Mouse (Mus musculus): ENCODE data around the gene Gm29797. TPM values are rescaled to one million over a fixed set of nuclear protein-coding genes. Genes with fewer than 3 reads are reported as not detected.

The Gm29797 gene
- total RNA-seq, 2 experiments from 2014 or later, result not detected

DNA sequence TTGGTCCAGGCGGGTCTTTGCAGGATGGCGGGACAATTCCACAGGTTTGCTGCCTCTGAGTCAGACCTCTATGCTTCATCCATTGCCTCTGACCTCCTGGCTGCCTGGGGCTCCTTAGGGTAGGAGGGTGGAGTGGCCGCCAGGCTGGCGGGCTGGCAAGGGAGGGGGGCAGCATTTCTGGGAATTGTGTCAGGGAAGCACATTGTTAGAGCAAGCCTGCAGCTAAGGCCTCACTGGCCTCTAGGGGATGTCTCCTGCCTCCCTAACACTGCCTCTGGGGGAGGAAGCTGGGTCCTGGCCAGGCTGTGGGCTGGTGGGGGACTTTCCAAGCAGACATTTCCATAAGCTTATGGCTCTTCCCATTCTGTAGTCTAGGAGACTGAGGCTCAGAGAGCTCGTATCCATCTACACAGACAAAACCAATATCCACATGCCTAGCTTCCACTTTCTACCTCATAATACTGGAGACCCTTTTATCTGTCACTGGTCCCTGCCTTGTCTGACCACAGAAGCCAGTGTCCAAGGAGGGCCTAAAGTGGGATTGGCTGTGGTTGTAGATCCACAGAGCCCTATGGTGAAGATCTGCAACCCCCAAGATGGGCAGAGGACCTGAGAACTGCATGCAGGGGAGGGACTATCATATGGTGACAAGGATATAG, 20.4 kb downstream of the Gm29797 start:
- Histone ChIP-seq H3K27ac (peak overlapping the region; percentile 87), H3K4me3 (peak overlapping the region; percentile 56)
- intact Hi-C loops (cut with DNase I), result loop anchor here (1.0 kb wide), 1 partner anchor 18 kb away; no protein-coding TSS in a partner anchor
- peak; percentile 31 for TF ChIP-seq CTCF (IDR thresholded peaks at IDR 0.05)
- DNase-seq, result peak; percentile 59

DNA sequence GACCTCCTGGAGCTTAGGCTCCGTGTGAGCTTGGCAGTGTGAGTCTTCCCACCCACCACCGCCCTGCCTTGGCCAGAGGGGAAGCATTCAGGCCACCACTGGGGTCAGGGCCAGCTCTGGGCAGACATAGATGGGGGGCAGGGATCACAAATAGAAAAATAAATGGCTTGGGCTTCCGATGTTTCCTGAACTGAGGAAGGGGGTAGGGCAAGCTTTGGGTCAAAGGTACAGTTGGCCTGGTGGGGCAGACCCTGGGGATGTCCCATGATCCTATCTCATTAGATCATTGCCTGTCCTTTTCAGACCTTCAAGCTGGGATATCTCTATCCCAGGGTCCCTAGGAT, 20.9 kb downstream of the Gm29797 start:
- TF ChIP-seq CTCF (IDR thresholded peaks at IDR 0.05), result no peak
- peak overlapping the region; percentile 45 for H3K4me3 ChIP-seq
- peak overlapping the region; percentile 87 for H3K27ac ChIP-seq
- intact Hi-C loops (cut with DNase I), result loop anchor here (1.0 kb wide), 1 partner anchor 18 kb away; no protein-coding TSS in a partner anchor
- no peak for DNase-seq

DNA sequence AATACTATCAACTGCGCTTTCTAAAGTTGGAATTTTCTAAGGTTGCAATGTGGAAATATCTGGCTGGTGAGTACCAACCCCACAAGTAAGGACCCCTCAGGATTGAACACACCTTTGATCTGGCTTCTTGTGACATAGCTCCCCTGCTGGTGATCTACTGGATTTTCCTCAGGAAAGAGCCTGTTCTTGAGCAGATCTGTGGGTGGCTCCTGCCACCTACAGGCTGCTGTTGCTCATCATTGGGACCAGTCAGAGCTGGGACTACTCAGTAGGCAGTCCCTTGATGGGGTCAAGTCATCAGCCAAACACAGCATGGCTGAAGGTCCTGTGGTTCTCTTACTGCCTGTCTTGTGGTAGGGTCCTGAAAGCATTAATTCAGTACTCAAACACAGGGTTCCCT, 21.9 kb downstream of the Gm29797 start:
- intact Hi-C loops (cut with DNase I), result no loop called here
- TF ChIP-seq CTCF (IDR thresholded peaks at IDR 0.05), result peak; percentile 98
- no peak overlapping the region for H3K4me3 ChIP-seq
- peak; percentile 79 for DNase-seq
- H3K27ac ChIP-seq, result peak overlapping the region; percentile 92

DNA sequence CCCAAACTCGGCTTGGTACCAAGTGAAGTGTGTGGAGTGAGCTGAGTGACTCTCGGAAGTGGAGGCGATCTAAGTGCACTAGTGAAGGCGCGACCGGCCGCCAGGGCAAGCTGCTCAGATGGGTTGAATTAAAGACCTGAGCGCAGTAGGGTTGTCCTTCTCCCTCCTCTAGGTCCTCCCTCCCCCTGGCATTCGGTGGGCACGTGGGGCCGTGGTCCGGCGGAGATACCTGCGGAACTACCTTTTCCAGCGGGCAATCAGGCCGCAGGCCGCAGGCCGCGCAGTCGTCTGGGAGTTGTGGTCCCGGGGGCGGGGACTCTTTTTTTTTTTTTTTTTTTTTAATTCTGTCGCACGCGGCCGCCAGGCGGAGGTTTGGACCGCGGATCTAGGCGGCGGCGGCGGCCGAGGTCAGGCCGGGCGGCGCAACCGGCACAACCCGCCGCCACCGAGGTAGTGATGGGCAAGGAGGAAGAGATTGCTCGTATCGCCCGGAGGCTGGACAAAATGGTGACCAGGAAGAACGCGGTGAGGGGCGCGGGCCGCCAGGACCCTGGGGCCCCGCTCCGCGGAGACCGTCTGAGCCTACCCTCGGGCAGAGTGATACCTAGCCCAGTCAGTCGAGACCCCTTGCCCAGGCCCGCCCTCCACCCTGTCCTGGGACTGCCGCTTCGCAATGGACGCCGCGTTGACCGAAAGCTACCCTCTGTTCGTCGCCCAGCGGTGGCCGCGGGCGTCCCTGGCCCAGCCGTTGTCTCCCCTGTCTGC, 23.3 kb downstream of the Gm29797 start, which contains the start of gene Tcea2:
Gene Tcea2 (plus strand): TSS at position 360 of the 765 bp plus-strand sequence.
- DNase-seq, result peak; percentile 85
- TF ChIP-seq CTCF (IDR thresholded peaks at IDR 0.05), result peak; percentile 45
- intact Hi-C loops (cut with DNase I), result loop anchor here (10.0 kb wide), 1 partner anchor 185 kb away; the partner anchor contains the start of gene Polr3k
- H3K4me3 ChIP-seq, result peak within 1 kb of the TSS; percentile 86
- peak within 1 kb of the TSS; percentile 92 for H3K27ac ChIP-seq

DNA sequence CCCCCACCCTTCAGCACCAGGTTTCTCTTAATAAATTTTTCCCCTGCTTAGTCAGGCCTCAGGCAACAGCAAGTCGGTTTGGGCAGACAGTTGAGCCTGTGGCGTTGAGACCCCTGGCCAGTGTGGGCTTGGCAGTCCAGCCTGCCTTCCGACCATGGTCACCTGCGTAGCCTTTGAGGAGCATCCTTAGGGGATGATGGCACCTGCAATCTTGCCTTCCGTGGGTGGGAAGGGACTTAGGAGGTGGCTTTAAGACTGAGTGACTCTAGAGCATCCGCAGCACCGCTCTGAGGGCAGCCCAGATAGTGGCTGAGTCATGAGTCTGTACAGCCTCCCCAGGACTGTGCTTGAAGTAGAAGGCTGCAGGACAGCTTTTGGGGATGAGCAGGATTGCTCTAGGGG, 23.9 kb downstream of the Gm29797 start:
- Histone ChIP-seq H3K27ac (peak overlapping the region; percentile 92), H3K4me3 (peak overlapping the region; percentile 86)
- no peak for DNase-seq
- intact Hi-C loops (cut with DNase I), result loop anchor here (10.0 kb wide), 1 partner anchor 184 kb away; the partner anchor contains the start of gene Polr3k
- no peak for TF ChIP-seq CTCF (IDR thresholded peaks at IDR 0.05)

DNA sequence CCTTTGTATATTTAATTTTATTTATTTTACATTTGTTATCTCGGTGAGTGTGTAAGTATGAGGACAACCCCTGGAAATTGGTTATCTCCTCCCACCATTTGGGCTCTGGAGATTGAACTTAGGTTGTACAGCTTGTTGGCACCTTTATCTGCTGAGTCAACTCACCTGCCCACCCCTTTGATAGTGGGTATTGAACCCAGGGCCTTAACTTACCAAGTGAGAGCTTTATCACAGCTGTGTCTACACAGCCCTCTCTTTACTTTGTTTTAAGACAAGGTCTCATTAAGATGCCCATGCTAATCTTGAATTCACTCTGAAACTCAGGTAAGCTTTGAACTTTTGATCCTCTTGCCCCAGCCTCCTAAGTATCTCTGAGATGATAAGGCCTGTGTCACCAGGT, 25.1 kb downstream of the Gm29797 start:
- no peak for TF ChIP-seq CTCF (IDR thresholded peaks at IDR 0.05)
- intact Hi-C loops (cut with DNase I), result loop anchor here (10.0 kb wide), 1 partner anchor 183 kb away; the partner anchor contains the start of gene Polr3k
- H3K4me3 ChIP-seq, result no peak overlapping the region
- no peak overlapping the region for H3K27ac ChIP-seq
- no peak for DNase-seq

DNA sequence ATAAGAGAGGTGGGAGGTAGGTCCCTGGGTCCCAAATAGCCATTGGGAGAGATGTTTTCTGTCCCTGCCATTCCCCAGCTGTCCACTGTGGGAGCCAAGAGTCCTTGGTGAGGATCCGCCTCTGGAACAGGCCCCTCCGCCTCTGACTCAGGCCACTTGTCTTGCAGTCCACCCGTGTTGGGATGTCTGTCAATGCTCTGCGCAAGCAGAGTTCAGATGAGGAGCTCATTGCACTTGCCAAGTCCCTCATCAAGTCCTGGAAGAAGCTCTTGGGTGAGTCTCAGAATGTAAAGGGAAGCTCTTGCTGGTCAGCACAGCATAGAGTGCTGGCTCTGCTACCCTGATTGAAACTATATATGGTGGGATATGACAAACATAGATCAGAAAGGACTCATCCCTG, 26.5 kb downstream of the Gm29797 start:
- H3K27ac ChIP-seq, result no peak overlapping the region
- no peak for DNase-seq
- no peak overlapping the region for H3K4me3 ChIP-seq
- intact Hi-C loops (cut with DNase I), result loop anchor here (10.0 kb wide), 1 partner anchor 181 kb away; the partner anchor contains the start of gene Polr3k
- TF ChIP-seq CTCF (IDR thresholded peaks at IDR 0.05), result no peak

DNA sequence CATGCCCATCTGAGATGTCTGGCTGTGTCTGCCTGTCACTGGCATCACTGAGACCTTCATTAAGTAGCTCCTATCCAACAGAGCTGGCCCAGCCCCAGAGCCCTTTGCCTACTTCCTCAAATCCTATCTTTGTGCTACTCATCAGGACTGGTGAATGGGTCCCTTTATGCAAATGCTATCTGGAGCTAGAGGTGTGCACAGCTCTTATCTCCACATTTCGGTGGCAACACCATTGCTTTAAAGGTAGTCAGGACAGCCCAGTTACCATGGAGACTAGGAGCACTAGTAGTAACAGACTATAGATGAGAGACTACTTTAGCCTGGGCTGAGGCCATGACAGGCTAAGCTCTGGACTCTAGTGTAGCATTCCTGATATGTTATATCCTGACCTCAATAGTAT, 27.9 kb downstream of the Gm29797 start:
- no peak for TF ChIP-seq CTCF (IDR thresholded peaks at IDR 0.05)
- Histone ChIP-seq H3K4me3 (no peak overlapping the region), H3K27ac (no peak overlapping the region)
- intact Hi-C loops (cut with DNase I), result loop anchor here (10.0 kb wide), 1 partner anchor 180 kb away; the partner anchor contains the start of gene Polr3k
- DNase-seq, result no peak

DNA sequence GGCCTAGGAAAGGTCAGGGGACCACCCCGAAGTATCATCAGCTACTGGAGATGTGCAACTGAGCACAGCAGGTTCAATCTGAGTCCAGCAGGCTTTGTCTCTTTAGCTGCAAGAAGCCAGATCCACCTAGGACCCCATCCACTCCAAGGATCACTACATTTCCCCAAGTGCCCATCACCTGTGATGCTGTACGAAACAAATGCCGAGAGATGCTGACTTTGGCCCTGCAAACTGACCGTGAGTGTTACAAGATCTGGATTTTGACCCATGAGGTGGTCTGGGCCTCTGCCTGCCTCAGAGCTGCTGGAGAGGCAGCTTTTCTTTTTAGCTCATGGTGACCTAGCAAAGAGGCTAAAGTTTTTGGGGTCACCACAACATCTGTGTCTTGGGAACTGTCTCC, 28.9 kb downstream of the Gm29797 start:
- H3K4me3 ChIP-seq, result no peak overlapping the region
- no peak for DNase-seq
- no peak for TF ChIP-seq CTCF (IDR thresholded peaks at IDR 0.05)
- intact Hi-C loops (cut with DNase I), result loop anchor here (10.0 kb wide), 1 partner anchor 179 kb away; the partner anchor contains the start of gene Polr3k
- no peak overlapping the region for H3K27ac ChIP-seq

DNA sequence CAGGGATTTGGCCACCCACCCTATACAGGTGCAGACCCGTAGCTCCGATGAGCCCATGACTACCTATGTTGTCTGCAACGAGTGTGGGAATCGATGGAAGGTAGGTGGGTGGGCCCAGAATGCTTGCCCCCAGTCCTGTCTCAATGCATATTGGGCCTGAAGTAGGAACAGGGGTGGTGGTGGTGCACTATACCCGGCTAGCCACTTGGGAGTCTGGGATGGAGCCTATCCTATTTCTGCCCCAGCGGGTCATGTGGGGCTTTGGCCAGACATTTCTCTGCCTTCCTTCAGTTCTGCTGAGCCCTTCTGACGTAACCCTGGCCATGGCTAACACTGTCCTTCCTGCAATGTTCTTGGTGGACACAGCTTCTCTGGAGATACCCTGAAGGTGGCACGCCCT, 30.8 kb downstream of the Gm29797 start:
- DNase-seq, result no peak
- Histone ChIP-seq H3K4me3 (no peak overlapping the region), H3K27ac (no peak overlapping the region)
- intact Hi-C loops (cut with DNase I), result loop anchor here (10.0 kb wide), 1 partner anchor 177 kb away; the partner anchor contains the start of gene Polr3k
- TF ChIP-seq CTCF (IDR thresholded peaks at IDR 0.05), result no peak

DNA sequence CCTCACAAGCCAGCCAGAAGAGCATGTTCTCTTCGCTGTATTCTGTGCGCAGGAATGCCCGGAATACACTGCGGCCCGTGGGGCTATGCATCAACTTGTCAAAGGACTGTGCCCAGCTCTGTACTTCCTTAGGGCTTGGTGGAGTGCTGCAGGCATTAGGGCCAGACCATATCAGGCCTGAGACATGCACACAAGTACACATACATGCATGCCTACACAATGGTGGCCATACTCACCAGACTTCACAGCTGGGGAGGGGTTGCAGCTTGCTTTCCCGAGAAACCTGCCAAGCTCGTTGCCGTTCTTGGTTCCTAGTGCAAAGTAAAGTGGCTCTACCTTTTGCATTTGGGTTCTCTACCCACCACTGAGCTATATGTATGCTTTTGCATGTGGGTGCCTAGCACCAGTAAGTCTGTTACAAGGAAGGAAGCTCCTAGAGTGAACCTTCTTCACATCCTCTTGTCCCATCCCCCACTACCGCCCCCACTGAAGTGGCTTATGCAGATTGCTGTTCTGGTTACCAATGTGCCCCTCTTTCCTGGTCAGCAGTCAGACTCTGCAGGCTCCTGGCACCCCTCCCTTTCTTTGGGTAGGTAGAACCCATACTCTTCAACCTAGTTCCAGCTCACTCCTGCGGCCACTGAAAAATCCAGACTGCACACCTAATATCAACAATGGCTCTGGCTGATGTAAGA, 32.8 kb downstream of the Gm29797 start:
- intact Hi-C loops (cut with DNase I), result loop anchor here (10.0 kb wide), 1 partner anchor 175 kb away; the partner anchor contains the start of gene Polr3k
- Histone ChIP-seq H3K27ac (no peak overlapping the region), H3K4me3 (no peak overlapping the region)
- DNase-seq, result no peak
- no peak for TF ChIP-seq CTCF (IDR thresholded peaks at IDR 0.05)

DNA sequence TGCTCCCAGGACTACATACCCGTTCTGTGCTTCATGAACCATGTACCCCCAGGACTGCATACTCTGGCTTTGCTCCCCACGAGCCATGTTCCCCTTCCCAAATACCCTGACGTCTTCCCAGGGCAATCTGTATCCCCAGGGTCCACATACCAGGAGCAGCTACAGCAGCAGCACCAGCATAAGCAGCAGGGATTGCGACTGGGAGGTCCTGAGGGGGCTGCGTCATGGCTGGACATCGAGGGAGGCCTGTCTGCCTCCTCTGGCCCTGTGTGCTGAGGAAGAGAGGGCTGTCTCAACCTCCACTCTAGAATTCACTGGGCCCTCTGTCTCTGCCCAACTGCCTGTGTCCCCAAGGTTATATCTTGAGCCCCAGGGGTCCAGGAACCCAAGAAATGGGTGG, 34.2 kb downstream of the Gm29797 start:
- no peak for DNase-seq
- intact Hi-C loops (cut with DNase I), result no loop called here
- TF ChIP-seq CTCF (IDR thresholded peaks at IDR 0.05), result no peak
- Histone ChIP-seq H3K4me3 (no peak overlapping the region), H3K27ac (no peak overlapping the region)
